Mouse (Mus musculus) left cerebral cortex, adult 8-10 months (tissue): Measurements from ENCODE around the gene BC030867. TPM values are rescaled to one million over a fixed set of nuclear protein-coding genes. Genes with fewer than 3 reads are reported as not detected.
A peak's percentile ranks its signal among the peaks of the same experiment; 100 is the strongest.

Experiments
- DNase-seq, 2 experiments: peaks; one replicate each; pipeline ENCODE4 v3.0.0; 2022; ENCODE audit warnings: low spot score in 2 of 2
- total RNA-seq, 4 experiments: library from RNA; stranded (reverse); gene quantifications; 2 replicates each; pipeline ENCODE4 v1.2.4; 2022

Gene BC030867
- total RNA-seq, 4 experiments from 2014 or later, result 0.76 to 1.6 (median 1.4) TPM

GRCm38 (mm10) chr11:102289511-102290100 lies 40.9 kb downstream of the BC030867 start:
- DNase-seq, result no peak

- DNase-seq, result no peak
These were observed 41.5 kb downstream of the BC030867 start for GRCm38 (mm10) chr11:102290141-102290540.

GRCm38 (mm10) chr11:102291051-102291535 lies 42.4 kb downstream of the BC030867 start:
- DNase-seq, result no peak

GRCm38 (mm10) chr11:102293971-102294370 lies 45.3 kb downstream of the BC030867 start:
- DNase-seq, result no peak

GRCm38 (mm10) chr11:102294416-102294815 lies 45.7 kb downstream of the BC030867 start:
- DNase-seq, result no peak

GRCm38 (mm10) chr11:102294887-102295597 lies 46.4 kb downstream of the BC030867 start:
- DNase-seq, result no peak

- DNase-seq, result no peak
These were observed 47.2 kb downstream of the BC030867 start for GRCm38 (mm10) chr11:102295598-102296471.

GRCm38 (mm10) chr11:102296491-102297472 lies 48.1 kb downstream of the BC030867 start, which contains the start of gene Atxn7l3:
Atxn7l3 (minus strand) TSS chr11:102296631.
- DNase-seq, result peak; percentile 85 to 99

GRCm38 (mm10) chr11:102297577-102298556 lies 49.2 kb downstream of the BC030867 start:
- no peak for DNase-seq

- no peak for DNase-seq
These were observed 51.2 kb downstream of the BC030867 start for GRCm38 (mm10) chr11:102299839-102300238.

GRCm38 (mm10) chr11:102304141-102304540 lies 55.5 kb downstream of the BC030867 start:
- DNase-seq, result no peak

- DNase-seq, result no peak
These were observed 56.7 kb downstream of the BC030867 start for GRCm38 (mm10) chr11:102305359-102305758.

- DNase-seq, result no peak
These were observed 59.4 kb downstream of the BC030867 start for GRCm38 (mm10) chr11:102308104-102308503.

- DNase-seq, result peak; percentile 93 to 96
These were observed 60.3 kb downstream of the BC030867 start for GRCm38 (mm10) chr11:102308979-102309378.

- DNase-seq, result no peak
These were observed 61.3 kb downstream of the BC030867 start for GRCm38 (mm10) chr11:102309821-102310617.

- DNase-seq, result no peak
These were observed 62.4 kb downstream of the BC030867 start for GRCm38 (mm10) chr11:102310768-102311695.

GRCm38 (mm10) chr11:102311966-102312365 lies 63.3 kb downstream of the BC030867 start:
- peak in 1 of 2 experiments; percentile 3 for DNase-seq
